Mouse (Mus musculus) left cerebral cortex, adult 11 months (tissue): ENCODE measurements at regions not wholly inside any gene's neighbourhood (a gene's known extent, or its start where the extent isn't known, plus 50 kb on each side); places are given as distances from the start of the nearest gene placed in this dataset.

ENCODE experiments used
- DNase-seq: peaks from one replicate; pipeline ENCODE4 v3.0.0; 2022; ENCODE audit warnings: low spot score

GRCm38 (mm10) chr10:83963779-83964643 is 241.3 kb downstream of the 1500009L16Rik start:
- DNase-seq = no peak

- no peak for DNase-seq
These were observed 242.2 kb downstream of the 1500009L16Rik start for GRCm38 (mm10) chr10:83964838-83965237.

- no peak for DNase-seq
These were observed 247.8 kb downstream of the 1500009L16Rik start for GRCm38 (mm10) chr10:83970501-83970900.

GRCm38 (mm10) chr10:83974548-83974947 is 251.9 kb downstream of the 1500009L16Rik start:
- DNase-seq = no peak

- DNase-seq = no peak
These were observed 253.9 kb downstream of the 1500009L16Rik start for GRCm38 (mm10) chr10:83976548-83976947.

DNA sequence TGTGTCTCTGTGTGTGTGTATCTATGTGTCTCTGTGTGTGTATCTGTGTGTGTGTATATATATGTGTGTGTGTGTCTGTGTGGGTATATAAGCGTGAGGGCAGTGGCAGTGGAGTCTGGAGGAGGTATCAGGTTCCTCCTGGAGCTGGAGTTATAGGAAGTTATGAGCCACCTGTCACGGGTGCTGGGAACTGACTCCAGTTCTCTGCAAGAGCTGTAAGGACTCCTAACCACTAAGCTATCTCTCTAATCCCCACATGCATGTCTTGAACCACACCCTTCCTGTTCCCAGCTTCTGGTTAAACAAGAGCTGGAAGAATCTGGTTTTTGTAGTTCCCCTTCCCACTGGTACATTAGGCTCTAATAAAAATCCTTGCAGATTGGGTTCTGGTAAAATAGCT is 257.3 kb downstream of the 1500009L16Rik start:
- no peak for DNase-seq

- DNase-seq = no peak
These were observed 262.2 kb downstream of the 1500009L16Rik start for GRCm38 (mm10) chr10:83984697-83985415.

DNA sequence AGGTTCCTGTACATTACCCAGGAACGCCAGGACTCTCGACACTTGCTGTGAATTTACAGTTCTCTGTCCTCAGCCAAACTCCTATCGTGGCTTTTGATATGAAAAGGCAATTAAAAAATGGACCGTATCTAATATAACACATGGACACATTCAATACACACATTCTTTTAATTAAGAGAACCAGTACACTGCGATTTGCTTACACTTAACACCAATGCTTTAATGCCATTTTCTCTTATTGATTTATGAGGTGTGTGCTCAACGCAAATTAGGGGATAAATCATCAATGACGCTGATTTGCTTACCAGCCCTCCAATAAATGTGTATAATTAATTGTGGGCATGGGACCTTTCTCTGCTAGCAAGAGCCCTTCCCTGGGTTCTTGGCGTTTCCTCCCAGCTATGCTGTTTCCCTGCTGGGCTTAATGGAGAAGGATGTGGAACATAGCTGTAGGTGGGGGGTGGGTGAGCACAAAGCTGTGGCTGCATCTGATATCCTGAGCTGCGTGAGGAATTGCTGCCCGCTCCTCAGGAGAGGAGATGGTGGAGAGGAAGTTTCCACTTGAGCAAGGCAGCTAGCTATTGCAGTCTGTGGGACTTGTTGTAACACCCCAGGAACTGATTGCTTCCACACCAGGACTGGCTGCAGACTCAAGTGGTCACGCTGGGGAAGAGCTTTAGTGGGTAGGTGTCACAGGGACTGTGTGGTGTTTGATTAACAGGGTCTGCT is 270.1 kb downstream of the 1500009L16Rik start:
- no peak for DNase-seq

DNA sequence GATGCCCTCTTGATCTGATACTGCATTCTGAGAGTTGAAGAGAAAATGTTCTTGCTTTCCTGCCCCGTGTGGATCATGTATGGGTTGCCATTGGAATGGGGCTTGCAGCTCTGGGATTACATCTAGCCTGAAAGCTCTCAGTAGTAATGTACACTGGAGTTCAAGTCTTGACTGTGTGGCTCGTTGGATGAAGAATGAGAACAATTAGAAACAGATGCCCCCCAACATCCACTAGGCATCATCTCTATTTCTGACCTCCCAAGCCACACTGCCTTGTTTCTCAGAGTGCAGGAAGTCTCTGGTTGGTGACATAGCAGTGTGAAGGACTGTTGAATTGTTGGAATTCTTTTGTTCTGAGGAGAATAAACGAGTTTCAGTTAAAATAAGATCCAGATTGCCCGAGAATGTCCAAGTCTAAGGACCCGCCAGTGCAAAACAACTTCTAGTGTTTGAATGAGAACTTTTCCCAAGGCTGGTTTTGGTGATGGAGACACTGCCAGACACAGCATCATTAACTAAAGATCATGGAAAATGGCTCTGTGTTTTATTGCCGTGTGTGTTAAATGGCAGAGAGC is 272.4 kb downstream of the 1500009L16Rik start:
- no peak for DNase-seq

DNA sequence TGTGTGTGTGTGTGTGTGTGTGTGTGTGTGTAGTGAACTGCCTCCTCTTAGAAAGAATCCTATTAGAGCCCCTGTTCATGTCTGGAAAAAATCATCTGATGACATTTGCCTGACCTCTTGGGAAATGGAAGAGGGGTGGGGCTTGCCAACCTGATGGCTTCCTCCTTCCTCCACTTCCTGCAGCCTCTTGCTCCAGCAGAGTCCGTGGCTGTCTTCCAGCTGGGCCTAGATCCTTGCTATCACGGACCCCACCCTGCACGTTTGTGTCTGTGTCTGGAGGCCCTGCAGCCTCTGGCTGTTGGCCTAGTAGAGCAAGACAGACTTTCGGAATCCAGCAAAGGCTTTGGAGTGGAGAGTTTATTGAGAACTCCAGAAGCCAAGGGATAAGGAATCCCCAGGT is 273.2 kb downstream of the 1500009L16Rik start:
- DNase-seq = no peak

GRCm38 (mm10) chr10:83996489-83996888 is 273.8 kb downstream of the 1500009L16Rik start:
- no peak for DNase-seq

GRCm38 (mm10) chr10:84000436-84001208 is 278.0 kb downstream of the 1500009L16Rik start:
- DNase-seq = no peak

GRCm38 (mm10) chr10:84002744-84003143 is 280.1 kb downstream of the 1500009L16Rik start:
- no peak for DNase-seq

DNA sequence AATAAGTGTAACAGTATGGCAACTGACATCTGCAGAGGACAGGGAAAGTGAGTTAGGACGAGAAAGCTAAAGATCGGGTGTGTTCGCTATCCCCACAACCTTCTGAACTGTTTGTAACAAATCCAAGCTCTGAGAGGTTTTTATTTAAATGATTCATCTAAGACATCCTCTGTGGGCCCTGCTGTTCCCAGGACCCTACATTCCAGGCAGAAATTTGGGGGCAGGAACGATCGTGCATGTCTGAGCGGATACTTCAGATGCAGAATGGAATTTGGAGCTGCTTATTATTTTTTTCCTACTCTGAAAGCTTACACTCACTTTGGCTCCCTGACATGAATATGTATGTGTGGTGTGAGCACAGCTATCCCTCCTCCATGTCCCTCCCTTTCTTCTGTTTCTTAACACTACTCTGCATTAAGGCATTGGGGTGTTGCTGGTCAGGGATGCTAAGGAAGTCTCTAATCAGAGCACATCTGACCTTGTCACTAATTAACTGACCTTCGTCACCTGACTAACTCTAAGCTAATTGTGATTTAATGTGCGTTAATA is 281.0 kb downstream of the 1500009L16Rik start:
- DNase-seq = no peak

DNA sequence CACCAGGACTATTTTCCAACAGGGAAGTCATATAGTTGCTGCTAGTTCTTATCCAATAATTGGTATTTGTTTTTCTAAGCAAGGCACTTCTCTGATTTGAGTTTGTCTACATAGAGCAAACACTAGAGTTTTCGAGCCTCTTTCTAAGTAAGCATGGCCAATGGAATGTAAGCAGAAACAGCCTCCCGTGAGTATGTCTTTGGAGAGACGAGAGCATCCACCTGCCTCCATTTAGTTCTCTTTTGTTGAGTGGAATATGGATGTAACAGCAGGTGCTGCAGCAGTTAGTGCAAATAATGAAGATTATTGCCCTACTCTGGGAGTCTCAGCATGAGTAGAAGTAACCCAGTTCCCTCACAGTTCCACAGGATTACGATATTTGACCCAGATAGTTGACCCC is 286.3 kb downstream of the 1500009L16Rik start:
- no peak for DNase-seq

DNA sequence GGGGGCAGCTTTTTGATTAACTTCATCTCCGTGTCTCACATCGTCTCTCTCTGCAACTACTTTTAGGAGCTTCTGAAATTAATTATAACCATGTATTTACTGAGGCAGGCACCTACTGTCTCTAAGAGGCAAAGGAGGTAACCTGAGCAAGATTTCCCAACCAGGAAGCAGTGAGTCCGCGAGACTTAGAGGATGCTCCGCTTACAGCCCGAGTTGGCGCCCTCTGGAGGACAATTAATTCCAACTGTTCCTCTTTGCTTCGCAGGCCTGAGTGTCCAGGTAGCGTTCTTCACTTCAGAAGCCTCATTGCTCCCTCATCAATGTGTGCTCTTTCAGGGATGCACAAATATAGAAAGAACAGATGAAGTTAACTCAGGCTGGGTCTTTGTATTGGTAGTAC is 296.7 kb downstream of the 1500009L16Rik start:
- peak; percentile 47 for DNase-seq

DNA sequence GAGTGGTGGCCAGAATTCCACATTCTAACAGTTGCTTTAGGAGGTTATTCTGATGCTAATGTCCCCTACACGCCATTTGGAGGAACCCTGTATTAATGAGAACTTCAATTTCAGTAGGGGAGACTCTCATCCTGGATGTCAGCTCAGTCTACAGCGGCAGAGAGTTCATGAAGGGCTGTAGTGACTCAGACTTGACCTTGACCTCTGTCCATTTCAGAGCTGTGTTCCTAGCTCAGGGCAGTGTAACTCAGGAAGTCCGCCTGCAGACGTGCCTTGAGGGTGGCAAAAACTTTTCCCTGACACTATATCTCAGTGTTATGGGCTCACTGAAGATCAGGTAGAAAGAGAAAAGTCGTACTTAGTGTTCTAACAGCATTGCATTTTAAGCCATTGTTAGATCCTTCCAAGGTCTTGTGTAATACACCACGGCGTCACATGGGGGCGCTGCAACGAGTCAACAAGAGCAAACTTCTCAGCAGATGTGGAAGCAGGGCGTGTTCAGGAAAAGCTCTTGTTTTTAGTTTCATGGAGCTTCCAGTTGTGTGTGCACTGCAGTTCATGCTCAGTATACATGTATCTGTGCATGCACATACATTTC is 297.5 kb downstream of the 1500009L16Rik start:
- DNase-seq = peak; percentile 25

GRCm38 (mm10) chr10:84021167-84022120 is 298.8 kb downstream of the 1500009L16Rik start:
- DNase-seq = no peak

DNA sequence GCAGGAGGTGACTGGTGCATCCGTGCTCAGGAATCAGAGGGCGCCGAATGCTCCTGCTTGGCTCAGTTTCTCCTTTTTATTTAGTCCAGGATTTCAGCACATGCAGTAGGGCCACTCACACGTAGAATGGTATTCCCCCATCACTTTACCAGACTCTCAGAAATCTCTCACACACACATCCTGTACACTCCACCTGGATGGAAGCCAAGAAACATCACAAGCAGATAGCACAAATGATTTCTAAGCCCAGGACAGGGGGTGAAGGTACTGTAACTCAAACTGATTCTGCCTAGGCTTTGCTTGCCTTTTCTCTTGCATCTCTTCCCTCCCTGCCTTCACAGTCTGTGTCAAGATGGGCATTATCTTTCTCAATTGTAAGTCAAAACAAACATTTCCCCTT is 301.6 kb downstream of the 1500009L16Rik start:
- DNase-seq = no peak

GRCm38 (mm10) chr10:84024901-84025300 is 302.2 kb downstream of the 1500009L16Rik start:
- no peak for DNase-seq
